Mouse (Mus musculus): ENCODE results near the gene Fam131b. TPM values are rescaled to one million over a fixed set of nuclear protein-coding genes. Genes with fewer than 3 reads are reported as not detected.

The Fam131b gene
- polyA plus RNA-seq, 1 experiment from 2014 or later, result 0.85 TPM

DNA sequence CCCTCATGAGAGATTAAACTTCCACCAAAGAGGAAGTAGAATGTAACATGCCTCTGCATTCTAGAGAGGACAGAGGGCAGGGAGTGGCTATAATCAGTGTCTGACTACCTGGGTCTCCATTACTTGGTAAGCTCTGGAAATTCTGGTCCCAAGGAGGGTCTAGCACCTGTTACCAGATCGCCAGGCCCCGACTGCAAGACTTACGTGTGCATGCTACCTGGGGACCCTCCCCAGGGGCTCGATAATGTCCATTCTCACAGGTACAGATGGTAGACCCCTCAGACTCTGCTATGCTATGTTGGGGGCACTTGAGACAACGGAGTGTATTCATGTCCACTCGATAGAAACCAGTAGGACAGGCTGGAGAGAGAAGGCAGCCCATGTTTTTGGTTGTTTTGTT, 40.8 kb upstream of the Fam131b start:
- no peak overlapping the region for H3K4me2 ChIP-seq (ENCODE audit: low read depth, severe bottlenecking)
- ATAC-seq (ENCODE audit: insufficient number of reproducible peaks, low FRiP score, low TSS enrichment, low read depth), result no peak
- DNase-seq (ENCODE audit: low spot score), result no peak
- peaks cover 4% of the 10 kb centered on the region; the same call in 1 of the 2 replicates for H3K4me1 ChIP-seq (ENCODE audit: control insufficient read depth, insufficient read depth, low read length)
- H3K9ac ChIP-seq (ENCODE audit: low read length), result no peak overlapping the region
- no peaks in the 10 kb centered on the region for H3K27me3 ChIP-seq (ENCODE audit: control insufficient read depth, insufficient read depth, low read length)
- no peaks in the 10 kb centered on the region; the same call in 1 of the 2 replicates for H3K36me3 ChIP-seq (ENCODE audit: control insufficient read depth, insufficient read depth, low read length)
- H3K4me3 ChIP-seq (ENCODE audit: low read depth, low read length), result no peak overlapping the region
- H3K27ac ChIP-seq (replicated peaks; ENCODE audit: low read depth, low read length), result no peak overlapping the region
- H3K9me3 ChIP-seq (ENCODE audit: control insufficient read depth, low read length), result no peaks in the 10 kb centered on the region
- WGBS, result 96% methylated on average over 6 of the region's 6 CpGs

DNA sequence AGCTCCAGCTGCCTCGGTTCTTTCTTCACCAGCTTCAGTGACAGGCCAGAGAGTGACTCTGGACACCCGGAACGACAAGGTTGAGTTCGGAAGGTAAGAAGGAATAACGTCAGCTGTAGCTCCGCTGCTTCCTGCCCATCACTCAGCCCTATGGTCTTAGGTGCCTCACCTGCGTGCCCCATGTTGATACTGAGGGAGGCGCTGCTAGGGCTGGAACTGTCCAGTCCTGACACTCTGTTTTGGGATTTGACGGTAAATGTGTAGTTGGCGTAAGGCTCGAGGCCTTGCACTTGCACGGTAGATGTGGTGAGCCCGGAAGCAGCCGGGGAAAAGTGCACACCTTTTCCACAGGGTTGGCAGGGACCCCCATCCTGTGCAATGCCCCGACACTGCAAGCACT, 40.2 kb upstream of the Fam131b start:
- 95% methylated on average over 15 of the region's 15 CpGs for WGBS
- no peak for ATAC-seq (ENCODE audit: insufficient number of reproducible peaks, low FRiP score, low TSS enrichment, low read depth)
- Histone ChIP-seq H3K4me3 (ENCODE audit: low read depth, low read length) (no peak overlapping the region), H3K9me3 (ENCODE audit: control insufficient read depth, low read length) (no peaks in the 10 kb centered on the region), H3K4me2 (ENCODE audit: low read depth, severe bottlenecking) (no peak overlapping the region), H3K9ac (ENCODE audit: low read length) (no peak overlapping the region), H3K27me3 (ENCODE audit: control insufficient read depth, insufficient read depth, low read length) (no peaks in the 10 kb centered on the region), H3K4me1 (ENCODE audit: control insufficient read depth, insufficient read depth, low read length) (no peaks in the 10 kb centered on the region; the same call in 1 of the 2 replicates), H3K27ac (replicated peaks; ENCODE audit: low read depth, low read length) (no peak overlapping the region), H3K36me3 (ENCODE audit: control insufficient read depth, insufficient read depth, low read length) (no peaks in the 10 kb centered on the region; the same call in 1 of the 2 replicates)
- no peak for DNase-seq (ENCODE audit: low spot score)

DNA sequence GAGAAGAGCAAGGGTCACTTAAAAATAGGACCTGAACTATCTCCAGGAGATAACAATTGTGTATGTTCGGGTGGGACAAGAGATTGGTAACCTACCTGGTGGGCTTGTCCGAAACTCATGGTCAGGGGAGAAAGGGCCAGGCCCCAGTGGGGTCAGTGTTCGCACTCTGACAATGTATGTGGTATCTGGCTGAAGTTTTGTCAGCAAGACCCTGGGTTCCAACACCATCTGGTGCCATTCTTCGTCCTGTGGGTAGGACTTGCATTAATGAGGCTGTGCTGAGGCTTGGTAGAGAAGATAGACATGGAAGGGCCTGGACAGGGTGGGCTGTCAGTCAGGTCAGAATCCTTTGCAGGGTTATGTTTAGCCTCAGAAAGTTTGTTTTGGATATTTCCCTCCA, 39.6 kb upstream of the Fam131b start:
- H3K27ac ChIP-seq (replicated peaks; ENCODE audit: low read depth, low read length), result no peak overlapping the region
- ATAC-seq (ENCODE audit: insufficient number of reproducible peaks, low FRiP score, low TSS enrichment, low read depth), result no peak
- H3K36me3 ChIP-seq (ENCODE audit: control insufficient read depth, insufficient read depth, low read length), result peaks cover under 1% of the 10 kb centered on the region; the same call in 1 of the 2 replicates
- H3K4me1 ChIP-seq (ENCODE audit: control insufficient read depth, insufficient read depth, low read length), result no peaks in the 10 kb centered on the region
- H3K4me3 ChIP-seq (ENCODE audit: low read depth, low read length), result no peak overlapping the region
- DNase-seq (ENCODE audit: low spot score), result no peak
- H3K27me3 ChIP-seq (ENCODE audit: control insufficient read depth, insufficient read depth, low read length), result no peaks in the 10 kb centered on the region
- no peaks in the 10 kb centered on the region for H3K9me3 ChIP-seq (ENCODE audit: control insufficient read depth, low read length)
- WGBS, result 86% methylated on average over 4 of the region's 4 CpGs
- no peak overlapping the region for H3K4me2 ChIP-seq (ENCODE audit: low read depth, severe bottlenecking)
- no peak overlapping the region for H3K9ac ChIP-seq (ENCODE audit: low read length)

DNA sequence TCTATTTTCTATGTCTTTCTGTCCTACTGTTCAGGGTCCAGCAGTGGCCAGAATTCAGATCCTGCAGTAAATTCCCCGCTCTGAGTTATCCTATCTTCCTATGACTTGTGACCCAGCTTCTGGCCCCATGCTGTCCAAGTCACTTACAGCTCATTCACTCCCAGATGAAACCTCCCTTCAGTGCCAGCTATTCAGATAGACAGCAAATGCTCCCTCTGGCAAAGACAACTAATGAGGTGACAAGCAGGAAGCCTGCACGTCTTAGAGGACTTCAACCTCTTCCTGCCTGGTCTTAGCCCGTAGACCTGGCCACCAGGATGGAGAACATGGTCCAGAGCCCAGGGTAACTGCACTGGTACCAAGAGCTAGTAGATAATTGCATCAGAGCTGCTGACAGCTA, 38.5 kb upstream of the Fam131b start:
- Histone ChIP-seq H3K36me3 (ENCODE audit: control insufficient read depth, insufficient read depth, low read length) (peaks cover 3% of the 10 kb centered on the region; the same call in 1 of the 2 replicates), H3K27me3 (ENCODE audit: control insufficient read depth, insufficient read depth, low read length) (no peaks in the 10 kb centered on the region), H3K9me3 (ENCODE audit: control insufficient read depth, low read length) (no peaks in the 10 kb centered on the region), H3K4me2 (ENCODE audit: low read depth, severe bottlenecking) (no peak overlapping the region), H3K4me1 (ENCODE audit: control insufficient read depth, insufficient read depth, low read length) (no peaks in the 10 kb centered on the region), H3K9ac (ENCODE audit: low read length) (no peak overlapping the region), H3K4me3 (ENCODE audit: low read depth, low read length) (no peak overlapping the region), H3K27ac (replicated peaks; ENCODE audit: low read depth, low read length) (no peak overlapping the region)
- WGBS, result 48% methylated on average over 3 of the region's 3 CpGs
- DNase-seq (ENCODE audit: low spot score), result no peak
- ATAC-seq (ENCODE audit: insufficient number of reproducible peaks, low FRiP score, low TSS enrichment, low read depth), result no peak

DNA sequence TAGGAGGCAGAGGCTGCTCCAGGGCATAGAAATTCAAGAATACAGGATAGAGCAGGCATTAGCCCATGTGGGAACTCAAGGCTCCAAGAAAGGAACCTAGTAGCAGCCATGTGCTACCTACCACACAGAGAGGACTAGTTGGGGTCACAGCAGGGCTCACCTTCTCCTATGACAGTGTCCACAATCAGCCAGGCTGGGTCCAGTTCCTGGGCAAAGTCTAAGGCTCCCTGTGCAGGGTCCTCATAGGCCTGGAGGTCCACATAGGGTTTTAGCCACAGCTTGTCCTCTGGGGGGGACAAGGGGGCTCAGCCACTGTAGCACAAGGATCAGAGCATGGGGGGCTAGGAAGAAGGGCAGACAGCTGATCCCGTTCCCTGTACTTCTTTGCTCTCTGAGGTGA, 38.1 kb upstream of the Fam131b start:
- Histone ChIP-seq H3K4me3 (ENCODE audit: low read depth, low read length) (no peak overlapping the region), H3K4me1 (ENCODE audit: control insufficient read depth, insufficient read depth, low read length) (no peaks in the 10 kb centered on the region), H3K9me3 (ENCODE audit: control insufficient read depth, low read length) (no peaks in the 10 kb centered on the region), H3K9ac (ENCODE audit: low read length) (no peak overlapping the region), H3K27me3 (ENCODE audit: control insufficient read depth, insufficient read depth, low read length) (no peaks in the 10 kb centered on the region), H3K36me3 (ENCODE audit: control insufficient read depth, insufficient read depth, low read length) (peaks cover 3% of the 10 kb centered on the region; the same call in 1 of the 2 replicates), H3K27ac (replicated peaks; ENCODE audit: low read depth, low read length) (no peak overlapping the region), H3K4me2 (ENCODE audit: low read depth, severe bottlenecking) (no peak overlapping the region)
- DNase-seq (ENCODE audit: low spot score) (no peak), ATAC-seq (ENCODE audit: insufficient number of reproducible peaks, low FRiP score, low TSS enrichment, low read depth) (no peak)
- 100% methylated on average over 1 of the region's 1 CpGs for WGBS

DNA sequence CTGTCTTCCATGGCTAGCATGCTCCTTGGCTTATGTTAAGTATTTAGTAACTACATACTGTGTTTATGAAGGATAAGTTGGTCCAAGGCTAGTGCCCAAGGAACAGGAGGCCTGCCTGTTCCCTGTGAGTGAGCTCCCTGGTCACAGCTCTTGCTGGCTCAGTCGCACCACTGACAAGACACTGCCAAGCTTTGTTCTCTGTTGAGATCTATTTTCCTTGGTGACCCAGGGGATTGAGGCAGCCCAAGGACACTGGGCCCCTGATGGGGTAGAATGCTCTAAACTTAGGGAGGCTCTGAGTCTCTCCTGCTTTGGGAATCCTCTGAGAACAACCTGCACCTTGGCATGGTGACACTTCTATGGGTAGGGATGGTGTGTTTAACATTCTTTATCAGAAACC, 37.6 kb upstream of the Fam131b start:
- H3K27me3 ChIP-seq (ENCODE audit: control insufficient read depth, insufficient read depth, low read length), result no peaks in the 10 kb centered on the region
- peaks cover 3% of the 10 kb centered on the region; the same call in 1 of the 2 replicates for H3K36me3 ChIP-seq (ENCODE audit: control insufficient read depth, insufficient read depth, low read length)
- H3K27ac ChIP-seq (replicated peaks; ENCODE audit: low read depth, low read length), result no peak overlapping the region
- H3K4me1 ChIP-seq (ENCODE audit: control insufficient read depth, insufficient read depth, low read length), result no peaks in the 10 kb centered on the region
- no peak overlapping the region for H3K4me2 ChIP-seq (ENCODE audit: low read depth, severe bottlenecking)
- no peak overlapping the region for H3K9ac ChIP-seq (ENCODE audit: low read length)
- DNase-seq (ENCODE audit: low spot score) (no peak), ATAC-seq (ENCODE audit: insufficient number of reproducible peaks, low FRiP score, low TSS enrichment, low read depth) (no peak)
- WGBS, result 82% methylated on average over 1 of the region's 1 CpGs
- H3K4me3 ChIP-seq (ENCODE audit: low read depth, low read length), result no peak overlapping the region
- H3K9me3 ChIP-seq (ENCODE audit: control insufficient read depth, low read length), result no peaks in the 10 kb centered on the region

DNA sequence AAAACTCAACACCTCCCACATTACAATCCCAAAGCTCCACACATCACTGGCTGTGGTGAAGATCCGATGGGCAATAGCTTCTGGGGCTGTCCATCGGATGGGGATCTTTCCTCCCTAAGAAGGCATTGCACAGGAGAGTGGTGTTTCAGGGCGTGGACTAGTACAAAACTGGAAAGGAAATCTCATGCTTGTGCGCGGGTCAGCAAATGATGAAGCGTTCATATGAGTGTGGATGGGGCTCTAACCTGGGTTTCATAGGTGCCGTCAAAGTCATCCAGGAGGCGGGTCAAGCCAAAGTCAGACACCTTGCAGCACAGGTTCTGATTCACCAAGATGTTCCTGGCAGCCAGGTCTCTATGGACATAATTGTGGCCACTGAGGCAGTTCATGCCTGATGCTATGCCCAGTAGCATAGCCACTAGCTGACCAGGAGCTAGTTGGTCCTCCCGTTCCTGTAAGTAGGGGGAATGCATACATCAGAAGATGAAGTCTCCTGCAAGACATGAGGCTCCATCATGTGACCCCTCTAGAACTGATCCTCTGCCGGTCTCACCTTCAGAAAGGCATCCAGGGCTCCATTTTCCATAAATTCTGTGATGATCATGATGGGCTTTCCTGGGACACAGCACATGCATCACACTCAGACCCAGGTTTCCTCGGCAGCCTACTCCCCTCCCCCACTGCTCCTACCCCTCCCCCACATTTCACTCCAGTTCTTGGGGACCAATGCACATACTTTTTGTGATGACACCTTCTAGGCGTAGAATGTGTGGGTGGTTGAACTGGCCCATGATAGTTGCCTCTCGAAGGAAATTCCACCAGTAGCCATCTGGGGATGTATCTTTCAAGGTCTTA, 36.8 kb upstream of the Fam131b start:
- H3K4me1 ChIP-seq (ENCODE audit: control insufficient read depth, insufficient read depth, low read length), result no peaks in the 10 kb centered on the region
- H3K9me3 ChIP-seq (ENCODE audit: control insufficient read depth, low read length), result no peaks in the 10 kb centered on the region
- H3K27me3 ChIP-seq (ENCODE audit: control insufficient read depth, insufficient read depth, low read length), result no peaks in the 10 kb centered on the region
- no peak for DNase-seq (ENCODE audit: low spot score)
- WGBS, result 94% methylated on average over 13 of the region's 13 CpGs
- H3K9ac ChIP-seq (ENCODE audit: low read length), result no peak overlapping the region
- H3K27ac ChIP-seq (replicated peaks; ENCODE audit: low read depth, low read length), result no peak overlapping the region
- ATAC-seq (ENCODE audit: insufficient number of reproducible peaks, low FRiP score, low TSS enrichment, low read depth), result no peak
- H3K4me2 ChIP-seq (ENCODE audit: low read depth, severe bottlenecking), result no peak overlapping the region
- H3K4me3 ChIP-seq (ENCODE audit: low read depth, low read length), result no peak overlapping the region
- peaks cover 9% of the 10 kb centered on the region for H3K36me3 ChIP-seq (ENCODE audit: control insufficient read depth, insufficient read depth, low read length)

DNA sequence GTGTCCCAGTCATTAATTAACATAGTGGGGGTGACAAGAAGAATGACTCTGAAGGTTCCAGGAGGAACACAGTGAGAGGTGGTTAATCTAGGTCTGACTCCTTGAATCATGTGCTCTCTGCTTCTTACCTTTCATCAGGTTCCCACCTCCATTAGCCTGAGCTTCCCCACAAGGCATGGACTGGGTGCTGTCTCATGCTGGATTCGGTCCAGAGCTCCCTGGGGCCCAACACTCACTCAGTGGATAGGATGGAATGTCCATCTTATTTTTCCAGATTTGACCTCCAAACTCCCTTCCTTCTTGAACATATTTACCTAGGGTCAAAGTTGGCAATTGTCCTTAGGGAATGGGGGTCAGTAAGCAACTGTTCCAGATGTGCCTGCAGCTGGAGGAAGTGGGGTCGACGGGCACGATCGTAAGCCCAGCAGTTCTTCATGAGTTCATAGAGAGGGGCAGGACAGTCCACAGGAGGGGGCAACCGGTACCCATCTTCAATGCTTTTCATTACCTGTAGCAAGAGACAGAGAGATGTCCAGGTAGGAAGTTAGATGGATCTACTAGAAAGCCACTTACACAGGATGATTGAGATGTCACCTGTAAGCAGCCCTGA, 35.9 kb upstream of the Fam131b start:
- H3K4me3 ChIP-seq (ENCODE audit: low read depth, low read length), result no peak overlapping the region
- DNase-seq (ENCODE audit: low spot score) (no peak), ATAC-seq (ENCODE audit: insufficient number of reproducible peaks, low FRiP score, low TSS enrichment, low read depth) (no peak)
- H3K36me3 ChIP-seq (ENCODE audit: control insufficient read depth, insufficient read depth, low read length), result peaks cover 12% of the 10 kb centered on the region
- no peak overlapping the region for H3K27ac ChIP-seq (replicated peaks; ENCODE audit: low read depth, low read length)
- H3K9ac ChIP-seq (ENCODE audit: low read length), result no peak overlapping the region
- H3K9me3 ChIP-seq (ENCODE audit: control insufficient read depth, low read length), result no peaks in the 10 kb centered on the region
- 78% methylated on average over 6 of the region's 6 CpGs for WGBS
- H3K4me2 ChIP-seq (ENCODE audit: low read depth, severe bottlenecking), result no peak overlapping the region
- H3K27me3 ChIP-seq (ENCODE audit: control insufficient read depth, insufficient read depth, low read length), result no peaks in the 10 kb centered on the region
- no peaks in the 10 kb centered on the region for H3K4me1 ChIP-seq (ENCODE audit: control insufficient read depth, insufficient read depth, low read length)
